8 mouse cellular contexts compared by ENCODE assay signal in the genomic region with DNA sequence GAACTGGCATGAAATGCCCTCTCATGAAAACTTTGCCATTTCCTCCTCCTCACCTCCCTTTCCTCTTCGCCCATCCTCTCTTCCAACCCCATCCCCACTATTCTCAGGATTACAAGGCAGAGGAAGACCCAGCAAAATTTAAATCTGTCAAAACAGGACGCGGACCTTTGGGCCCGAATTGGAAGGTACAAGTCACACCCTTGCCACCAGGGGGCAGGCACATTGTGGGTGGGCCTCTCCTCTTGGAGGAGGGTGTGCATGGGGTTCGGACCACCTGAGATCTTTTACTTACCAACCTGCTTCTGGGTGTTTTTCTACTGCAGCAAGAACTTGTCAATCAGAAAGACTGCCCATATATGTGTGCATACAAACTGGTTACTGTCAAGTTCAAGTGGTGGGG. TPM values are rescaled to one million over a fixed set of nuclear protein-coding genes. Genes with fewer than 3 reads are reported as not detected.
DNase-seq lines count a peak whose midpoint lies in the region; ATAC-seq and TF ChIP-seq lines count a peak whose summit lies in the region.
"Had no signal": no experiment of that assay in that cellular context is flagged by ENCODE, and none has a peak within 500 bp of the region (broad histone marks: within the 10 kb centered on the region; RNA-seq: fewer than 3 reads in every experiment).

No protein-coding gene starts in this region.

- peak; percentile 52 for TF ChIP-seq CTCF in hindbrain, postnatal 0 days (IDR thresholded peaks at IDR 0.05; ENCODE audit: low read depth)
- TF ChIP-seq CTCF in C2C12 (IDR thresholded peaks at IDR 0.05; ENCODE audit: control insufficient read depth, insufficient read depth, insufficient read length), result peak; percentile 10
- 0 out of 2 replicates have a peak, but pooled peaks have one; percentile 26 for TF ChIP-seq CTCF in G1E (IDR thresholded peaks at IDR 0.05; ENCODE audit: low read depth, low read length)

- H3K36me3 ChIP-seq in hindbrain, postnatal 0 days (ENCODE audit: insufficient read depth, low read length), result peaks cover 40% of the 10 kb centered on the region
- peaks cover 89% of the 10 kb centered on the region for H3K36me3 ChIP-seq in hindbrain, embryonic 14.5 days (replicated peaks; ENCODE audit: control insufficient read depth, insufficient read depth)
- H3K36me3 ChIP-seq in C2C12 (ENCODE audit: control insufficient read depth, insufficient read depth) (peaks cover 75% of the 10 kb centered on the region), G1E (replicated peaks) (peaks cover 75% of the 10 kb centered on the region)
- peaks cover 12% of the 10 kb centered on the region for H3K36me3 ChIP-seq in intestine, embryonic 16.5 days (ENCODE audit: control insufficient read depth, insufficient read depth, low read length)

- no peaks in the 10 kb centered on the region for H3K4me1 ChIP-seq in hindbrain, postnatal 0 days (ENCODE audit: insufficient read depth, low read length)
- H3K4me1 ChIP-seq in hindbrain, embryonic 14.5 days (replicated peaks; ENCODE audit: control insufficient read depth, insufficient read depth, low read length), result no peaks in the 10 kb centered on the region
- peaks cover 19% of the 10 kb centered on the region for H3K4me1 ChIP-seq in G1E (ENCODE audit: insufficient read depth, low read depth, low read length)
- H3K4me1 ChIP-seq in intestine, embryonic 16.5 days (ENCODE audit: control insufficient read depth, insufficient read depth, low read length), result 0 out of 2 replicates have a peak, but pooled peaks cover 2% of the 10 kb centered on the region

- H3K9me3 ChIP-seq in hindbrain, postnatal 0 days (ENCODE audit: low read length), result no peaks in the 10 kb centered on the region
- H3K9me3 ChIP-seq in hindbrain, embryonic 14.5 days (ENCODE audit: control insufficient read depth, low read length), result no peaks in the 10 kb centered on the region
- H3K9me3 ChIP-seq in G1E (replicated peaks), result no peaks in the 10 kb centered on the region
- no peaks in the 10 kb centered on the region for H3K9me3 ChIP-seq in intestine, embryonic 16.5 days (ENCODE audit: control insufficient read depth, low read length)

- no peak overlapping the region for H3ac ChIP-seq in C2C12 (ENCODE audit: control insufficient read depth, insufficient read length, low read depth)

- H3K79me3 ChIP-seq in C2C12 (ENCODE audit: low read depth), result peaks cover 2% of the 10 kb centered on the region

- WGBS in hindbrain, postnatal 0 days, result 83% methylated on average over 5 of the region's 5 CpGs
- WGBS in hindbrain, embryonic 14.5 days, result 85% methylated on average over 5 of the region's 5 CpGs
- WGBS in intestine, embryonic 16.5 days, result 74% methylated on average over 5 of the region's 5 CpGs

- H3K9ac ChIP-seq in hindbrain, postnatal 0 days (replicated peaks; ENCODE audit: low read length), result no peak overlapping the region
- H3K9ac ChIP-seq in hindbrain, embryonic 14.5 days, result no peak overlapping the region
- no peak overlapping the region for H3K9ac ChIP-seq in intestine, embryonic 16.5 days (ENCODE audit: low read depth, low read length)

- no peak for ATAC-seq in hindbrain, postnatal 0 days
- ATAC-seq in hindbrain, embryonic 14.5 days (ENCODE audit: low FRiP score), result no peak
- no peak for ATAC-seq in G1E (ENCODE audit: extremely low read depth, insufficient number of reproducible peaks, low FRiP score, poor library complexity, severe bottlenecking)
- no peak for ATAC-seq in intestine, embryonic 16.5 days

- no peak overlapping the region for H3K4me3 ChIP-seq in hindbrain, postnatal 0 days (ENCODE audit: low read length)
- no peak overlapping the region for H3K4me3 ChIP-seq in hindbrain, embryonic 14.5 days (replicated peaks; ENCODE audit: low read length)
- H3K4me3 ChIP-seq in C2C12 (ENCODE audit: insufficient read depth, poor library complexity, severe bottlenecking) (no peak overlapping the region), G1E (ENCODE audit: low read depth, low read length) (no peak overlapping the region)
- no peak overlapping the region for H3K4me3 ChIP-seq in intestine, embryonic 16.5 days (ENCODE audit: low read length)

- H3K27ac ChIP-seq in hindbrain, postnatal 0 days, result no peak overlapping the region
- H3K27ac ChIP-seq in hindbrain, embryonic 14.5 days, result no peak overlapping the region
- no peak overlapping the region for H3K27ac ChIP-seq in intestine, embryonic 16.5 days (ENCODE audit: low read length)

- no peak overlapping the region for H3K4me2 ChIP-seq in hindbrain, postnatal 0 days (ENCODE audit: low read depth, low read length)
- no peak overlapping the region for H3K4me2 ChIP-seq in hindbrain, embryonic 14.5 days (replicated peaks)
- no peak overlapping the region for H3K4me2 ChIP-seq in intestine, embryonic 16.5 days (ENCODE audit: low read depth, low read length)

- no peaks in the 10 kb centered on the region for H3K27me3 ChIP-seq in hindbrain, postnatal 0 days (ENCODE audit: insufficient read depth, low read length)
- H3K27me3 ChIP-seq in hindbrain, embryonic 14.5 days (ENCODE audit: control insufficient read depth, insufficient read depth, low read length), result no peaks in the 10 kb centered on the region
- H3K27me3 ChIP-seq in C2C12 (ENCODE audit: control insufficient read depth, insufficient read depth, insufficient read length) (no peaks in the 10 kb centered on the region), G1E (ENCODE audit: insufficient read depth, low read length) (no peaks in the 10 kb centered on the region)
- no peaks in the 10 kb centered on the region for H3K27me3 ChIP-seq in intestine, embryonic 16.5 days (replicated peaks; ENCODE audit: control insufficient read depth, insufficient read depth, low read length)

- H3K79me2 ChIP-seq in C2C12 (ENCODE audit: control insufficient read depth, insufficient read depth), result no peaks in the 10 kb centered on the region

- no peak for DNase-seq in hindbrain, postnatal 0 days (ENCODE audit: low spot score)
- no peak for DNase-seq in hindbrain, embryonic 14.5 days (ENCODE audit: low spot score)
- no peak for DNase-seq in G1E (ENCODE audit: low spot score)
- peak; percentile 49 for DNase-seq in lung, postnatal 10 days
- no peak for DNase-seq in layer of hippocampus, postnatal 25 days (ENCODE audit: extremely low spot score in 1 of 2, low spot score in 1 of 2)
- DNase-seq: adrenal gland, postnatal 25 days had no signal

TF ChIP-seq in C2C12, 6 proteins besides CTCF, POLR2A, EP300 and RAD21:
- TF ChIP-seq FOSL1 (IDR thresholded peaks at IDR 0.05; ENCODE audit: insufficient read depth, low read length, poor library complexity, severe bottlenecking), result no peak
- no peak for TF ChIP-seq CEBPB (IDR thresholded peaks at IDR 0.05; ENCODE audit: low read depth)
- TF ChIP-seq USF1 (IDR thresholded peaks at IDR 0.05; ENCODE audit: low read depth), result no peak
- no peak for TF ChIP-seq MYOG (IDR thresholded peaks at IDR 0.05; ENCODE audit: control insufficient read depth, extremely low read depth, insufficient read length)
- TF ChIP-seq MAX (IDR thresholded peaks at IDR 0.05), result no peak
- TF ChIP-seq MYOD1 (IDR thresholded peaks at IDR 0.05; ENCODE audit: control insufficient read depth, insufficient read length, low read depth), result no peak
TF ChIP-seq in C2C12: peak in this region for 0.

RNA-seq across cellular contexts. Expression of gene Inpp5k, which starts 11.7 kb away (rescaled TPM):
- 52.1 and 53.2 TPM in 2 replicates for total RNA-seq in hindbrain, postnatal 0 days (2014; rRNA removed)
- polyA plus RNA-seq in hindbrain, postnatal 0 days (2015; fragmentation: Nextera tagmentation; extraction: Ambion mirVana), result 38.8 and 43.9 TPM in 2 replicates
- polyA plus RNA-seq in hindbrain, embryonic 14.5 days (2014; fragmentation: Nextera tagmentation; extraction: Ambion mirVana), result 42.3 and 44.9 TPM in 2 replicates
- polyA plus RNA-seq in C2C12 (2012; fragmentation: generic; extraction: Trizol) (8.9 TPM), G1E (2012) (29.8 and 40.2 TPM in 2 replicates)
- total RNA-seq in G1E (2014; fragmentation: Nextera tagmentation) (42.2 and 56.7 TPM in 2 replicates), G1E (2017) (26.0 and 29.9 TPM in 2 replicates)
- 20.8 and 21.9 TPM in 2 replicates for polyA plus RNA-seq in intestine, embryonic 16.5 days (2015; fragmentation: Nextera tagmentation; extraction: Ambion mirVana)
- 10 to 100 TPM; 40.6 to 46.7 TPM for total RNA-seq in layer of hippocampus, postnatal 25 days (2021)

RNA-seq across cellular contexts. Expression of gene Myo1c, which starts 31.2 kb away (rescaled TPM):
- total RNA-seq in hindbrain, postnatal 0 days (2014; rRNA removed), result 20.5 and 22.4 TPM in 2 replicates
- polyA plus RNA-seq in hindbrain, postnatal 0 days (2015; fragmentation: Nextera tagmentation; extraction: Ambion mirVana), result 9.3 and 9.5 TPM in 2 replicates
- polyA plus RNA-seq in hindbrain, embryonic 14.5 days (2014; fragmentation: Nextera tagmentation; extraction: Ambion mirVana), result 8.7 and 10.4 TPM in 2 replicates
- polyA plus RNA-seq in C2C12 (2012; fragmentation: generic; extraction: Trizol) (166 TPM), G1E (2012) (25.6 and 38.6 TPM in 2 replicates)
- total RNA-seq in G1E (2014; fragmentation: Nextera tagmentation) (29.3 and 35.0 TPM in 2 replicates), G1E (2017) (23.2 and 24.0 TPM in 2 replicates)
- 45.5 and 51.2 TPM in 2 replicates for polyA plus RNA-seq in intestine, embryonic 16.5 days (2015; fragmentation: Nextera tagmentation; extraction: Ambion mirVana)
- total RNA-seq in layer of hippocampus, postnatal 25 days (2021), result 10 to 100 TPM; 11.8 to 18.6 TPM

RNA-seq across cellular contexts. Expression of gene Pitpna, which starts 31.2 kb away (rescaled TPM):
- 90.7 and 91.4 TPM in 2 replicates for total RNA-seq in hindbrain, postnatal 0 days (2014; rRNA removed)
- 95.9 and 109 TPM in 2 replicates for polyA plus RNA-seq in hindbrain, postnatal 0 days (2015; fragmentation: Nextera tagmentation; extraction: Ambion mirVana)
- polyA plus RNA-seq in hindbrain, embryonic 14.5 days (2014; fragmentation: Nextera tagmentation; extraction: Ambion mirVana), result 136 and 159 TPM in 2 replicates
- polyA plus RNA-seq in C2C12 (2012; fragmentation: generic; extraction: Trizol) (118 TPM), G1E (2012) (24.5 and 32.3 TPM in 2 replicates)
- total RNA-seq in G1E (2014; fragmentation: Nextera tagmentation) (97.5 and 111 TPM in 2 replicates), G1E (2017) (33.0 and 43.2 TPM in 2 replicates)
- polyA plus RNA-seq in intestine, embryonic 16.5 days (2015; fragmentation: Nextera tagmentation; extraction: Ambion mirVana), result 84.2 and 98.1 TPM in 2 replicates
- total RNA-seq in layer of hippocampus, postnatal 25 days (2021), result 100 to 1,000 TPM; 281 to 305 TPM

RNA-seq across cellular contexts. Expression of gene Crk, which starts 59.9 kb away (rescaled TPM):
- total RNA-seq in hindbrain, postnatal 0 days (2014; rRNA removed), result 83.3 and 111 TPM in 2 replicates
- 82.3 and 82.5 TPM in 2 replicates for polyA plus RNA-seq in hindbrain, postnatal 0 days (2015; fragmentation: Nextera tagmentation; extraction: Ambion mirVana)
- 102 and 115 TPM in 2 replicates for polyA plus RNA-seq in hindbrain, embryonic 14.5 days (2014; fragmentation: Nextera tagmentation; extraction: Ambion mirVana)
- polyA plus RNA-seq in C2C12 (2012; fragmentation: generic; extraction: Trizol) (39.3 TPM), G1E (2012) (98.0 and 129 TPM in 2 replicates)
- total RNA-seq in G1E (2014; fragmentation: Nextera tagmentation) (44.1 and 45.6 TPM in 2 replicates), G1E (2017) (52.5 and 61.2 TPM in 2 replicates)
- polyA plus RNA-seq in intestine, embryonic 16.5 days (2015; fragmentation: Nextera tagmentation; extraction: Ambion mirVana), result 91.0 and 94.1 TPM in 2 replicates
- 100 to 1,000 TPM; 118 to 134 TPM for total RNA-seq in layer of hippocampus, postnatal 25 days (2021)
